Mouse (Mus musculus) cerebellum, adult 2 months (tissue): ENCODE results near the gene Pnmt. TPM values are rescaled to one million over a fixed set of nuclear protein-coding genes. Genes with fewer than 3 reads are reported as not detected.

Experiments used
- DNase-seq, 2 experiments: peaks; one replicate each; pipeline ENCODE4 v3.0.0; 2021
- H3K27ac ChIP-seq: fragments of 200-500 bp; 2 replicates; pipeline ENCODE4 v1.5.1; 2012; ENCODE audit warnings: low read length, control low read depth, inconsistent platforms; ENCODE audit not compliant: insufficient read depth
- H3K27me3 ChIP-seq: fragments of 200-500 bp; 2 replicates; pipeline ENCODE4 v1.6.1; 2012; ENCODE audit warnings: inconsistent platforms, mild to moderate bottlenecking, low read length, moderate library complexity; ENCODE audit not compliant: control insufficient read depth, insufficient read depth
- H3K4me1 ChIP-seq: fragments of 200-500 bp; 2 replicates; pipeline ENCODE4 v1.6.1; 2011; ENCODE audit warnings: low read length; ENCODE audit not compliant: control insufficient read depth, insufficient read depth
- H3K4me3 ChIP-seq: fragments of 200-500 bp; replicated peaks from 2 replicates; pipeline ENCODE3; 2011; ENCODE audit warnings: mild to moderate bottlenecking, low read depth, low read length, control low read depth; ENCODE audit not compliant: insufficient read depth
- CTCF ChIP-seq: fragments of 200-500 bp; IDR thresholded peaks from 2 replicates; pipeline ENCODE4 v1.5.1; 2011; ENCODE audit warnings: low read depth, mild to moderate bottlenecking, control low read depth, low read length, moderate library complexity, borderline replicate concordance; ENCODE audit not compliant: insufficient read depth
- POLR2A ChIP-seq: fragments of 200-500 bp; IDR thresholded peaks from 2 replicates; pipeline ENCODE4 v1.6.1; 2011; ENCODE audit warnings: low read length, control low read depth, borderline replicate concordance; ENCODE audit not compliant: insufficient read depth
- WGBS: fragments of 180-500 bp; shearing (Covaris S2); methylation state at CpG from one replicate; pipeline ENCODE4 v1.1.7; 2018; 5-methylcytosine and 5-hydroxymethylcytosine counted together
- polyA plus RNA-seq: library from polyadenylated mRNA; depleted of rRNA; stranded (reverse); fragments of >200 nt; gene quantifications from 2 replicates; pipeline ENCODE4 v1.2.3, GENCODE M21; 2012

Gene Pnmt
- polyA plus RNA-seq, 1 experiment, result 0.26 TPM

- H3K4me3 ChIP-seq, result peak overlapping the region; percentile 83
- H3K27ac ChIP-seq, result no peak overlapping the region
- no peak for DNase-seq
- H3K27me3 ChIP-seq, result no peaks in the 10 kb centered on the region
- H3K4me1 ChIP-seq, result peaks cover 3% of the 10 kb centered on the region; the same call in 1 of the 2 replicates
- TF ChIP-seq CTCF (no peak), POLR2A (no peak)
- 65% methylated on average over 3 of the region's 3 CpGs for WGBS
Measured at GRCm38 (mm10) chr11:98400816-98401215, 14.6 kb downstream of the Pnmt start.

- TF ChIP-seq POLR2A (no peak), CTCF (no peak)
- Histone ChIP-seq H3K4me1 (no peaks in the 10 kb centered on the region), H3K27me3 (no peaks in the 10 kb centered on the region; the same call in 1 of the 2 replicates), H3K27ac (no peak overlapping the region), H3K4me3 (no peak overlapping the region)
- no peak for DNase-seq
- WGBS, result 69% methylated on average over 6 of the region's 6 CpGs
Measured at GRCm38 (mm10) chr11:98406621-98407020, 20.4 kb downstream of the Pnmt start.

DNA sequence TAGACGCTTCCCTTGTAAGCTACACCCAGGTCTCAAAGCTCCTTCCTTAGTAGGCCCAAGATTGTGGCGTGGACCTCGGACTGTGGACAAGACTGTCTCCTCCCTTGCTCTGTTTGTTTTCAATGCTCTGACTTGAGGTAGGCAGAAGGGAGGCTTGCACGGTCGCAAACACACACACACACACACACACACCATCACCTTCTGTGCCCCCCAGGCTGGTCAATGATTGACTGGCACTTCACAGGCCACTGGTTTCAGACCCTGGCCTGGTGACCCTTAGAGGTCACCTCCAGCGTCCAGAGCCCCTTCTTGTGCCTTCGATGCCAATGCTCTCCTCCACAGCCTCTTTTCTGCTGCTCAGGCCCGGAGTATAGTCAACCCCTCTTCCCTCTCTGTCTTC is 22.6 kb downstream of the Pnmt start:
- Histone ChIP-seq H3K27ac (no peak overlapping the region), H3K4me1 (no peaks in the 10 kb centered on the region; the same call in 1 of the 2 replicates), H3K27me3 (peaks cover 6% of the 10 kb centered on the region; the same call in 1 of the 2 replicates), H3K4me3 (no peak overlapping the region)
- no peak for TF ChIP-seq POLR2A
- no peak for TF ChIP-seq CTCF
- no peak for DNase-seq
- WGBS, result 64% methylated on average over 8 of the region's 8 CpGs

- DNase-seq, result no peak
- H3K27ac ChIP-seq, result no peak overlapping the region
- H3K4me3 ChIP-seq, result no peak overlapping the region
- 8% methylated on average over 10 of the region's 10 CpGs for WGBS
- H3K27me3 ChIP-seq, result peaks cover 6% of the 10 kb centered on the region; the same call in 1 of the 2 replicates
- no peak for TF ChIP-seq POLR2A
- no peak for TF ChIP-seq CTCF
- H3K4me1 ChIP-seq, result no peaks in the 10 kb centered on the region; the same call in 1 of the 2 replicates
Measured at GRCm38 (mm10) chr11:98409341-98409822, 23.1 kb downstream of the Pnmt start.

- DNase-seq, result no peak
- H3K4me1 ChIP-seq, result no peaks in the 10 kb centered on the region; the same call in 1 of the 2 replicates
Measured at GRCm38 (mm10) chr11:98412273-98412796, 26.1 kb downstream of the Pnmt start, which contains the start of gene Erbb2. Erbb2 (plus strand) TSS chr11:98412470.

GRCm38 (mm10) chr11:98412797-98413301 is 26.6 kb downstream of the Pnmt start:
- Histone ChIP-seq H3K27me3 (peaks cover 6% of the 10 kb centered on the region; the same call in 1 of the 2 replicates), H3K27ac (no peak overlapping the region), H3K4me1 (no peaks in the 10 kb centered on the region; the same call in 1 of the 2 replicates), H3K4me3 (peak overlapping the region; percentile 25)
- TF ChIP-seq CTCF (no peak), POLR2A (no peak)
- DNase-seq, result no peak
- under 1% methylated on average over 40 of the region's 40 CpGs for WGBS

More at GRCm38 (mm10) chr11:98412273-98412796, 26.1 kb downstream of the Pnmt start, which contains the start of gene Erbb2:
- H3K4me3 ChIP-seq, result peak within 1 kb of the TSS; percentile 25
- H3K27me3 ChIP-seq, result peaks cover 6% of the 10 kb centered on the region; the same call in 1 of the 2 replicates
- 2% methylated on average over 49 of the region's 49 CpGs for WGBS
- no peak within 1 kb of the TSS for H3K27ac ChIP-seq
- TF ChIP-seq POLR2A, result no peak
- TF ChIP-seq CTCF, result no peak

DNA sequence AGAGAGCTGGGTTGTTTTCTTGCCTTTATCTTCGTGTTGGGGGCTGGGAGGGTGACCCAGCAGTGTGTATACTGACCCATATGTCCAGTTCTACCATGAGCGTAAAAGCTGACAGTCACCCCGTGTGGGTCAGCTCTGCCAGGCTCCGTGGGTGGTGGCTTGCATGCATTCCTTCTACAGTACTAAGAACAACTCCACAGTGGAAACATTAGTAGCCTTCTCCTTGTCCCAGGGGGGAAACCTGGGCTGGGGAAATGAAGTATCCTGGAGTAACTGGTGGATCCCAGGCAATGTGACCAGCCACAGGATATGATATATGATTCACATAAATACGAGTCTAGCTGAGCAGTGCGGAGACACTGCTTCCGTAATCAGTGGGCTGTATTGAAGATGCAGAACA is 27.5 kb downstream of the Pnmt start:
- Histone ChIP-seq H3K27ac (no peak overlapping the region), H3K4me3 (no peak overlapping the region)

DNA sequence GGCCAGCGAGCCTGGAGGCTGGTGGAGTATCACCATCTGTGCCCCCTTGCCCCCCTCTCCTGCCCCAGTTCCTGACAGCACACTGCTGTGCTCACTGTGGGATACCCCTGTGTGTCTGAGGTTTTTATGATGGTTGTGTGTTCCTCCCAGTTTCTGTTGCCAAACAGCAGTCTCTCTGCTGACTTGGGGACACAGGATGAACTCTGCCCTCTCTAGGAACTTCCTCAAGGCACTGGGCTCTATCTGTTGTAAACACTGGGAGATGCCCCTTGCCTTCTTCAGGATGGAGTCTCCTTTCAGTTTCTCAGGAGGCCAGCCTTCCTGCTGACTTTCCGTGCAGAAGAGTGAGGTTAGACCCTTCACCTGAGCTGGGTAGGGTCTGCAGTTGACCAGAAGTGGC is 27.9 kb downstream of the Pnmt start:
- Histone ChIP-seq H3K4me1 (no peaks in the 10 kb centered on the region; the same call in 1 of the 2 replicates), H3K27ac (no peak overlapping the region), H3K4me3 (no peak overlapping the region), H3K27me3 (peaks cover 6% of the 10 kb centered on the region; the same call in 1 of the 2 replicates)
- DNase-seq, result no peak
- WGBS, result 24% methylated on average over 2 of the region's 2 CpGs
- no peak for TF ChIP-seq CTCF
- TF ChIP-seq POLR2A, result no peak

More for the DNA sequence above, 27.5 kb downstream of the Pnmt start:
- TF ChIP-seq CTCF (no peak), POLR2A (no peak)
- DNase-seq, result no peak
- WGBS, result 20% methylated on average over 7 of the region's 7 CpGs
- H3K27me3 ChIP-seq, result peaks cover 6% of the 10 kb centered on the region; the same call in 1 of the 2 replicates
- no peaks in the 10 kb centered on the region; the same call in 1 of the 2 replicates for H3K4me1 ChIP-seq
